Mouse (Mus musculus) forebrain, embryonic 14.5 days (tissue): ENCODE results near the gene Snai1. TPM values are rescaled to one million over a fixed set of nuclear protein-coding genes. Genes with fewer than 3 reads are reported as not detected.

Experiments used
- ATAC-seq: fragments of 200-750 bp; cut with Nextera tagmentation; 2 replicates; pipeline ENCODE4 v1.8.0; 2017; ENCODE audit warnings: mild to moderate bottlenecking, moderate library complexity
- DNase-seq: peaks from one replicate; pipeline ENCODE4 v3.0.0-alpha.2; 2015; ENCODE audit warnings: low spot score
- H3K27ac ChIP-seq: fragments of 300-500 bp; sonication (generic); 2 replicates; pipeline ENCODE4 v1.5.1; 2014; ENCODE audit warnings: low read depth, mild to moderate bottlenecking, control low read depth, low read length, moderate library complexity
- H3K27me3 ChIP-seq: fragments of 300-500 bp; sonication (generic); replicated peaks from 2 replicates; pipeline ENCODE4 v1.6.1; 2014; ENCODE audit warnings: low read length, control low read depth, mixed read lengths; ENCODE audit not compliant: control insufficient read depth, insufficient read depth
- H3K36me3 ChIP-seq: fragments of 300-500 bp; sonication (generic); 2 replicates; pipeline ENCODE4 v1.6.1; 2014; ENCODE audit warnings: low read length, control low read depth; ENCODE audit not compliant: control insufficient read depth, insufficient read depth
- H3K4me1 ChIP-seq: fragments of 300-500 bp; sonication (generic); 2 replicates; pipeline ENCODE4 v1.6.1; 2014; ENCODE audit warnings: antibody characterized with exemption, low read length, control low read depth; ENCODE audit not compliant: control insufficient read depth, insufficient read depth
- H3K4me2 ChIP-seq: fragments of 300-500 bp; sonication (generic); 2 replicates; pipeline ENCODE4 v1.6.1; 2014; ENCODE audit warnings: mild to moderate bottlenecking, control low read depth, low read length
- H3K4me3 ChIP-seq: fragments of 300-500 bp; sonication (generic); 2 replicates; pipeline ENCODE4 v1.5.1; 2014; ENCODE audit warnings: low read depth, low read length, control low read depth
- H3K9ac ChIP-seq: fragments of 300-500 bp; sonication (generic); 2 replicates; pipeline ENCODE4 v1.6.1; 2014; ENCODE audit warnings: mild to moderate bottlenecking, low read length, control low read depth, moderate library complexity
- H3K9me3 ChIP-seq: fragments of 300-500 bp; sonication (generic); replicated peaks from 2 replicates; pipeline ENCODE4 v1.6.1; 2016; ENCODE audit warnings: low read length, control low read depth, mixed read lengths; ENCODE audit not compliant: control insufficient read depth
- WGBS: fragments of 180-500 bp; shearing (Covaris S2); extraction: QIAGEN DNeasy Blood & Tissue Kit; methylation state at CpG from one replicate; pipeline ENCODE4 v1.1.7; 2014; 5-methylcytosine and 5-hydroxymethylcytosine counted together
- polyA plus RNA-seq: library from polyadenylated mRNA; unstranded; fragments of >200 nt; fragmentation: Nextera tagmentation; extraction: Ambion mirVana; gene quantifications from 2 replicates; pipeline ENCODE4 v1.2.1, GENCODE M21; 2014

Gene Snai1
- polyA plus RNA-seq, 1 experiment from 2014 or later, result 3.0 TPM

DNA sequence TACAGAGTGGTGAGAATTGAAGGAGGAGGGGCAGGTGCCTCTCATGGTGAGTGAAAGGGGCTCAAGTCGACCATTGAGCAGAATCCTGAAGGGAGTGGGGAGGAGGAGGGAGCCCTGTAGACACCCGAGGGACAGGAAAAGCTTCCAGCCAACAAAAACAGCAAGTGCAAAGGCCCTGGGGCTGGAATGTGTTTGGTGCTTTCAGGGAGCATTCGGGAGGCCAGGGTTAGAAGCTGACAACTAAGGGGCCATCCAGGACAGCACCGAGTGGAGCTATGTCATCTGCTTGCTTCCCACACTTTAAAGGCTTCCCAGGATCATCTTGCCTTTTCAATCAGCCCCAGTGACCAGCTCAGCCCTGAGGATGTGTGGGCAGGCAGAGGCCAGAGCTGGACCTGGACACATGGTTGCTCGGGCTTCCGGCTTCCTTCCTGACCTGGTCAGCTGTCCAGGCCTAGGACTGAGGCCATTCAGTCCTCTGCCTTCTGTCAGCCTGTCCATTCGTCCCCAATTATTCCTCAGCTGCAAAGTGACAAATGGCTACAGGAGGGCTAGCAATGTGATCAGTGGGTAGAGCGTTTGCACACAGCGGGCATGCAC lies 39.3 kb downstream of the Snai1 start:
- no peak for ATAC-seq
- Histone ChIP-seq H3K27me3 (no peaks in the 10 kb centered on the region), H3K4me1 (no peaks in the 10 kb centered on the region), H3K27ac (no peak overlapping the region), H3K9me3 (no peaks in the 10 kb centered on the region), H3K4me2 (no peak overlapping the region), H3K9ac (no peak overlapping the region), H3K36me3 (no peaks in the 10 kb centered on the region), H3K4me3 (no peak overlapping the region)
- no peak for DNase-seq
- 62% methylated on average over 9 of the region's 9 CpGs for WGBS

DNA sequence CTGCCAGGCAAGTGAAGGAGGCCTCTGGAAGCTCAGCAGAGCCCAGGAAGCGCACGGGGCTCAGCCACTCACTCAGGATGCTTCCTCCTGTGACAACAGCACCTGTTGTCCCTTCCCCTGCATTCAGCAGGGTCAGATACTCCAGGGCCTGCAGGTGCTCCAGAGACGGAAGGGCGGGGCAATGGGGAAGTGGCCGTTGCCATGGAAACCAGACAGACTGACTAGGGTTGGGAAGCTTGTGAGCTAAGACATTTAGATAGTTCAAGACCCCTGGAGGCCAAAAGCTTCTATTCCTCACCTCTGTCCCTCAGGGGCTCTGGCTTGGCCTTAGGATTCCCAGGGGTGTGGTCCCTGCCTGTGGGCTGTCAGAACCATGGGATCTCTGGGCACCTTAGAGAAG lies 40.5 kb downstream of the Snai1 start:
- Histone ChIP-seq H3K27me3 (no peaks in the 10 kb centered on the region), H3K9me3 (no peaks in the 10 kb centered on the region), H3K4me3 (no peak overlapping the region), H3K36me3 (no peaks in the 10 kb centered on the region), H3K4me1 (no peaks in the 10 kb centered on the region), H3K27ac (no peak overlapping the region), H3K4me2 (no peak overlapping the region), H3K9ac (no peak overlapping the region)
- ATAC-seq (no peak), DNase-seq (no peak)
- WGBS, result 29% methylated on average over 5 of the region's 5 CpGs

DNA sequence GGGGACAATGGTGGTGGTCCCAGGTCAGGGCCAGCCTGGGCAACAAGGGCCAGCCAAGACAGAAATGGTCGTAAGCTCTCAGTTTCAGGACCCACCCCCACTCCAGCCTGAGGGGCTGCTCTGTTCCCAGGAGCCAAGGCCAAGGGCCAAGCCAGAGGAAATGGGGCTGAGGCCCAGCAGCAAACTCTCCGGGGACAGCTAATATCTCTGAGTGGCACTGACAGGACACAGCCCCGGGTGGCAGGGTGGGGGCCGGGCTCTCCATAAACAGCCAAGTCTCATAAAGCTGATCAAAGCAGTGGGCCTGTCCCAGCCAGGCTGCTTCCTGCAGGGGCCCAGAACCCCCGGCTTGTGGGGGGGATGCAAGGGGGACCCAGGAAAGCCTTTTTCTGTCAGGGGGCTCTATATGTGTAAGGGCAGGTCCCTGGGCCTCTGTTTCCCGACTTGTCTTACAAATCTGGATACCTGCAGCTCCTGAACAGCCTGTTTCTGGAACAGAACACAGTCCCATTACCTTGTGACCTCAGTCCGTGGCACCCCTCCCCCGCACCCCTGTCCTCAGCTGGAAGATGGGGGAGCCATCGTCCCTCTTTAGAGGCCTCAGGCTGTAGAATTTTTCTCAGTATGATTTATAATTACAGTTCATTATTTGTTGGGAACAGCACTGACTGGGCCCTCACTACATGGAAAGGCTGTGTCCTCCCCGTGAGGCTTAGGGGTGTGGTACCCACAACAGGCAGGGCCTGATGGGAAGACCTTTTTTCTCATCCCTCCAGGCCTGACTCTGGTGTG lies 45.4 kb downstream of the Snai1 start:
- no peaks in the 10 kb centered on the region for H3K27me3 ChIP-seq
- H3K27ac ChIP-seq, result no peak overlapping the region
- no peak overlapping the region for H3K4me3 ChIP-seq
- no peaks in the 10 kb centered on the region for H3K9me3 ChIP-seq
- H3K36me3 ChIP-seq, result no peaks in the 10 kb centered on the region
- DNase-seq (no peak), ATAC-seq (no peak)
- H3K4me2 ChIP-seq, result no peak overlapping the region
- WGBS, result 59% methylated on average over 10 of the region's 10 CpGs
- no peak overlapping the region for H3K9ac ChIP-seq
- H3K4me1 ChIP-seq, result no peaks in the 10 kb centered on the region

DNA sequence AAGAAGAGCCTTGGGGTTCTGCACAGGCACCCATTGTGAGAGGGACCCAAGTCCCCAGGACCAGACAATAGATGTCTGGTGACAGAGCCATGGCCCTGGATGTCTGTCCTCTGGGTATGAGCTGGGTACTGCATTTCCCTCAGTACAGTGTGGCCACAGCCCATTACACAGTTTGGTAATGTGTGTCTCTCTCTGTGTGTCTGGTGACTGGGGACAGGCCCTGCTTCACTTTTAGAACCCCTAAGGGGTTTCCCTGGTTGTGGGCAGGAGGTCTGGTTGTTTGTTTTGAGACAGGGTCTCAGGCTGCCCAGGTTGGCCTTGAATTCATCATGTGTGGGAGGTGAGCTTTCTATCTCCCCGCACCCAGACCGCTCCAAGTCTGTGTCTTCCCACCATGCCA lies 47.3 kb downstream of the Snai1 start:
- Histone ChIP-seq H3K4me3 (no peak overlapping the region), H3K4me2 (no peak overlapping the region), H3K27ac (no peak overlapping the region), H3K4me1 (no peaks in the 10 kb centered on the region), H3K9ac (no peak overlapping the region), H3K27me3 (no peaks in the 10 kb centered on the region), H3K9me3 (no peaks in the 10 kb centered on the region), H3K36me3 (no peaks in the 10 kb centered on the region)
- ATAC-seq, result no peak
- DNase-seq, result no peak
- WGBS, result 90% methylated on average over 2 of the region's 2 CpGs

DNA sequence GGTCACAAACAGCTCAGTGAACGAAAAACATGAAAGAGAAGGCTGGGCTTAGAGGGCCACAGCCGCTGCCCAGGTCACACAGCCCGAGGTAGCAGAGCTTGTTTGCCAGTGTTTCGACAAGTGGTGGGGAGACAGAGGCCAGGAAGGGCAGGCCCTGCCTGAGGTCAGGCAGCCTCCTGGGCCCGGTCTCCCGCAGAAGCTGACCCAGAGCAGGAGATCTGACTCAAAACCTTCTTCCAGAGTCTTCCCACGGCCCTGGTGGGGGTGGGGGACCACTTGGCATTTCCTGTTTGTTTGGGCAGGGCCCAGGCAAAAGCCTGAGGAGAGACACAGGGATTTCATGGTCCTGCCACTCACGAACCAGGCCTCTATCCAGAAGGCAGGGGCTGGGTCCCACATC lies 48.0 kb downstream of the Snai1 start:
- DNase-seq, result no peak
- Histone ChIP-seq H3K9ac (no peak overlapping the region), H3K4me3 (no peak overlapping the region), H3K27ac (no peak overlapping the region), H3K4me2 (no peak overlapping the region), H3K9me3 (no peaks in the 10 kb centered on the region), H3K4me1 (no peaks in the 10 kb centered on the region), H3K36me3 (no peaks in the 10 kb centered on the region), H3K27me3 (no peaks in the 10 kb centered on the region)
- ATAC-seq, result no peak
- WGBS, result 39% methylated on average over 8 of the region's 8 CpGs

DNA sequence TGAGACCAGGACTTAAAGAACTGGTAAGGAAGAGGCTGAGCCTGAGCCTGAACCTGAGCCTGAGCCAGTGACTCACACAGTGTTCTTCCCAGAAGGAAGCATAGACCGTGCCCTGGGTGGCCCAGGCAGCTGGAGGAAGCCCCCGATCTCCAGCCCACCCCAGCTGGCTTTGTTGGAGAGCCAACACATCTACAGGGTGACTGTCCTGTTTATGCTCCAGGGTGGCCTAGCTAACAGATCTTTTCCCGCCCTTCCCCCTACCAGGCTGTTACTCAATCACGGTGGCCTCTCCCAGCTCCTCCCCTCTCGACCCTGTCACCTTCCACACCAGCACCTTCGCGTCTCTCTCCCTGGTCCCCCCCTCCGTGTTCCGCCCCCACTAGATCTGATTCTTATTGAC lies 49.0 kb downstream of the Snai1 start:
- no peaks in the 10 kb centered on the region for H3K27me3 ChIP-seq
- H3K4me2 ChIP-seq, result no peak overlapping the region
- H3K4me3 ChIP-seq, result no peak overlapping the region
- 43% methylated on average over 9 of the region's 9 CpGs for WGBS
- H3K36me3 ChIP-seq, result no peaks in the 10 kb centered on the region
- ATAC-seq (no peak), DNase-seq (no peak)
- H3K4me1 ChIP-seq, result no peaks in the 10 kb centered on the region
- no peak overlapping the region for H3K27ac ChIP-seq
- no peak overlapping the region for H3K9ac ChIP-seq
- H3K9me3 ChIP-seq, result no peaks in the 10 kb centered on the region

DNA sequence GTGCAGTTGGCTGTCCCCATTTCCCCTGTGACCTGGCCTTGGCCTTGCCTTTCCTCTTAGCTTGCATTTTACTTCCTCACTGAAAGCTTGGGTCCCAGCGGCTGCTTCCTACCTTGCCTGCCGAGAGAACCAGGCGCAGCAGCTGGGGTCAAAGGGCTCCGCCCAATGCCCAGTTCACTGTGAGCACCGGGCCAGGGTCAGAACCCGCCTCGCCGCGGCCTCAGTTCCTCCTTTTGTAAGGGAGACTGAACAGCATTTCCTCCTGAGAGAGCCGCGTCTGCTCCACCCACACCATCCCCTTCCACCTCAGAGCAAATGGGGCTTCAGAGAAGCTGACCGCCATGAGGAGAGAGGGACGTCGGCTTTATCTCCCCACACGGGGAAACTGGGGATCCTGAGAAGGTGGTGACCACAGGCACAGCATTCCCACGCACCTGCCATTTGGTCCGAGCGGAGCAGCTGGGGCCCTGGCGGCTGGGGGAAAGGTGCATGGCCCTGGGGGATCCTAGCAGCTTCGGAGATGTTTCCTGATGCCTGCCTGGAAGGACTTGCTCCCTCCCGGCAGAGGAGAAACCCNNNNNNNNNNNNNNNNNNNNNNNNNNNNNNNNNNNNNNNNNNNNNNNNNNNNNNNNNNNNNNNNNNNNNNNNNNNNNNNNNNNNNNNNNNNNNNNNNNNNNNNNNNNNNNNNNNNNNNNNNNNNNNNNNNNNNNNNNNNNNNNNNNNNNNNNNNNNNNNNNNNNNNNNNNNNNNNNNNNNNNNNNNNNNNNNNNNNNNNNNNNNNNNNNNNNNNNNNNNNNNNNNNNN lies 51.0 kb downstream of the Snai1 start:
- H3K9ac ChIP-seq, result no peak overlapping the region
- H3K27ac ChIP-seq, result no peak overlapping the region
- no peaks in the 10 kb centered on the region for H3K9me3 ChIP-seq
- DNase-seq (no peak), ATAC-seq (no peak)
- H3K4me2 ChIP-seq, result 0 out of 2 replicates have a peak overlapping the region, but pooled peaks have one; percentile 5
- H3K4me1 ChIP-seq, result no peaks in the 10 kb centered on the region
- no peak overlapping the region for H3K4me3 ChIP-seq
- WGBS, result 16% methylated on average over 20 of the region's 21 CpGs
- H3K36me3 ChIP-seq, result no peaks in the 10 kb centered on the region
- H3K27me3 ChIP-seq, result no peaks in the 10 kb centered on the region
